Mouse (Mus musculus): ENCODE measurements around the gene Erbb4. TPM values are rescaled to one million over a fixed set of nuclear protein-coding genes. Genes with fewer than 3 reads are reported as not detected.

The Erbb4 gene
- polyA plus RNA-seq, 1 experiment from 2014 or later, result 0.11 TPM

GRCm38 (mm10) chr1:68142562-68143350, 965.1 kb downstream of the Erbb4 start:
- Histone ChIP-seq H3K27me3 (replicated peaks; ENCODE audit: control insufficient read depth, insufficient read depth, low read length) (no peaks in the 10 kb centered on the region), H3K36me3 (ENCODE audit: control insufficient read depth, insufficient read depth, low read length) (no peaks in the 10 kb centered on the region), H3K4me1 (replicated peaks; ENCODE audit: control insufficient read depth, insufficient read depth, low read length) (no peaks in the 10 kb centered on the region), H3K4me2 (no peak overlapping the region), H3K9ac (ENCODE audit: low read depth, low read length) (no peak overlapping the region), H3K4me3 (ENCODE audit: low read depth, low read length) (no peak overlapping the region), H3K27ac (ENCODE audit: low read depth, low read length) (no peak overlapping the region), H3K9me3 (ENCODE audit: control insufficient read depth, low read length) (no peaks in the 10 kb centered on the region)
- DNase-seq (ENCODE audit: low spot score) (no peak), ATAC-seq (replicated peaks; ENCODE audit: low FRiP score) (no peak)
- WGBS, result 86% methylated on average over 7 of the region's 7 CpGs

- Histone ChIP-seq H3K27me3 (replicated peaks; ENCODE audit: control insufficient read depth, insufficient read depth, low read length) (no peaks in the 10 kb centered on the region), H3K9me3 (ENCODE audit: control insufficient read depth, low read length) (no peaks in the 10 kb centered on the region), H3K36me3 (ENCODE audit: control insufficient read depth, insufficient read depth, low read length) (no peaks in the 10 kb centered on the region), H3K27ac (ENCODE audit: low read depth, low read length) (no peak overlapping the region), H3K9ac (ENCODE audit: low read depth, low read length) (no peak overlapping the region), H3K4me1 (replicated peaks; ENCODE audit: control insufficient read depth, insufficient read depth, low read length) (no peaks in the 10 kb centered on the region), H3K4me3 (ENCODE audit: low read depth, low read length) (no peak overlapping the region), H3K4me2 (no peak overlapping the region)
- no peak for ATAC-seq (replicated peaks; ENCODE audit: low FRiP score)
- no peak for DNase-seq (ENCODE audit: low spot score)
These were observed 972.9 kb downstream of the Erbb4 start for GRCm38 (mm10) chr1:68134943-68135342.

GRCm38 (mm10) chr1:68134450-68134849, 973.4 kb downstream of the Erbb4 start:
- H3K4me1 ChIP-seq (replicated peaks; ENCODE audit: control insufficient read depth, insufficient read depth, low read length), result no peaks in the 10 kb centered on the region
- no peak overlapping the region for H3K4me3 ChIP-seq (ENCODE audit: low read depth, low read length)
- H3K9ac ChIP-seq (ENCODE audit: low read depth, low read length), result no peak overlapping the region
- WGBS, result 80% methylated on average over 2 of the region's 2 CpGs
- no peaks in the 10 kb centered on the region for H3K36me3 ChIP-seq (ENCODE audit: control insufficient read depth, insufficient read depth, low read length)
- DNase-seq (ENCODE audit: low spot score) (no peak), ATAC-seq (replicated peaks; ENCODE audit: low FRiP score) (no peak)
- no peak overlapping the region for H3K27ac ChIP-seq (ENCODE audit: low read depth, low read length)
- no peak overlapping the region for H3K4me2 ChIP-seq
- H3K9me3 ChIP-seq (ENCODE audit: control insufficient read depth, low read length), result no peaks in the 10 kb centered on the region
- no peaks in the 10 kb centered on the region for H3K27me3 ChIP-seq (replicated peaks; ENCODE audit: control insufficient read depth, insufficient read depth, low read length)

- Histone ChIP-seq H3K9me3 (ENCODE audit: control insufficient read depth, low read length) (no peaks in the 10 kb centered on the region), H3K4me2 (no peak overlapping the region), H3K36me3 (ENCODE audit: control insufficient read depth, insufficient read depth, low read length) (no peaks in the 10 kb centered on the region), H3K4me3 (ENCODE audit: low read depth, low read length) (no peak overlapping the region), H3K9ac (ENCODE audit: low read depth, low read length) (no peak overlapping the region), H3K27me3 (replicated peaks; ENCODE audit: control insufficient read depth, insufficient read depth, low read length) (no peaks in the 10 kb centered on the region), H3K4me1 (replicated peaks; ENCODE audit: control insufficient read depth, insufficient read depth, low read length) (no peaks in the 10 kb centered on the region), H3K27ac (ENCODE audit: low read depth, low read length) (no peak overlapping the region)
- DNase-seq (ENCODE audit: low spot score), result no peak
- WGBS, result 80% methylated on average over 2 of the region's 2 CpGs
- ATAC-seq (replicated peaks; ENCODE audit: low FRiP score), result no peak
These were observed 984.3 kb downstream of the Erbb4 start for GRCm38 (mm10) chr1:68123541-68123940.

GRCm38 (mm10) chr1:68120364-68120763, 987.5 kb downstream of the Erbb4 start:
- no peak for DNase-seq (ENCODE audit: low spot score)
- no peak for ATAC-seq (replicated peaks; ENCODE audit: low FRiP score)
- no peak overlapping the region for H3K9ac ChIP-seq (ENCODE audit: low read depth, low read length)
- H3K4me1 ChIP-seq (replicated peaks; ENCODE audit: control insufficient read depth, insufficient read depth, low read length), result no peaks in the 10 kb centered on the region
- H3K36me3 ChIP-seq (ENCODE audit: control insufficient read depth, insufficient read depth, low read length), result no peaks in the 10 kb centered on the region
- H3K4me2 ChIP-seq, result no peak overlapping the region
- 70% methylated on average over 7 of the region's 7 CpGs for WGBS
- H3K4me3 ChIP-seq (ENCODE audit: low read depth, low read length), result no peak overlapping the region
- H3K9me3 ChIP-seq (ENCODE audit: control insufficient read depth, low read length), result no peaks in the 10 kb centered on the region
- H3K27ac ChIP-seq (ENCODE audit: low read depth, low read length), result no peak overlapping the region
- no peaks in the 10 kb centered on the region for H3K27me3 ChIP-seq (replicated peaks; ENCODE audit: control insufficient read depth, insufficient read depth, low read length)

- 82% methylated on average over 5 of the region's 5 CpGs for WGBS
- no peak overlapping the region for H3K9ac ChIP-seq (ENCODE audit: low read depth, low read length)
- no peaks in the 10 kb centered on the region for H3K27me3 ChIP-seq (replicated peaks; ENCODE audit: control insufficient read depth, insufficient read depth, low read length)
- H3K4me3 ChIP-seq (ENCODE audit: low read depth, low read length), result no peak overlapping the region
- H3K4me1 ChIP-seq (replicated peaks; ENCODE audit: control insufficient read depth, insufficient read depth, low read length), result no peaks in the 10 kb centered on the region
- DNase-seq (ENCODE audit: low spot score), result no peak
- ATAC-seq (replicated peaks; ENCODE audit: low FRiP score), result no peak
- H3K4me2 ChIP-seq, result no peak overlapping the region
- H3K9me3 ChIP-seq (ENCODE audit: control insufficient read depth, low read length), result no peaks in the 10 kb centered on the region
- H3K27ac ChIP-seq (ENCODE audit: low read depth, low read length), result no peak overlapping the region
- no peaks in the 10 kb centered on the region for H3K36me3 ChIP-seq (ENCODE audit: control insufficient read depth, insufficient read depth, low read length)
These were observed 992.1 kb downstream of the Erbb4 start for GRCm38 (mm10) chr1:68115721-68116120.

GRCm38 (mm10) chr1:68106543-68106860, 1001.4 kb downstream of the Erbb4 start:
- H3K27ac ChIP-seq (ENCODE audit: low read depth, low read length), result no peak overlapping the region
- H3K9me3 ChIP-seq (ENCODE audit: control insufficient read depth, low read length), result no peaks in the 10 kb centered on the region
- ATAC-seq (replicated peaks; ENCODE audit: low FRiP score), result no peak
- H3K4me2 ChIP-seq, result no peak overlapping the region
- H3K27me3 ChIP-seq (replicated peaks; ENCODE audit: control insufficient read depth, insufficient read depth, low read length), result no peaks in the 10 kb centered on the region
- H3K4me3 ChIP-seq (ENCODE audit: low read depth, low read length), result no peak overlapping the region
- no peaks in the 10 kb centered on the region for H3K4me1 ChIP-seq (replicated peaks; ENCODE audit: control insufficient read depth, insufficient read depth, low read length)
- H3K36me3 ChIP-seq (ENCODE audit: control insufficient read depth, insufficient read depth, low read length), result no peaks in the 10 kb centered on the region
- H3K9ac ChIP-seq (ENCODE audit: low read depth, low read length), result no peak overlapping the region
- 59% methylated on average over 3 of the region's 3 CpGs for WGBS
- DNase-seq (ENCODE audit: low spot score), result no peak

- no peak for ATAC-seq (replicated peaks; ENCODE audit: low FRiP score)
- 69% methylated on average over 7 of the region's 7 CpGs for WGBS
These were observed 1001.9 kb downstream of the Erbb4 start for GRCm38 (mm10) chr1:68105834-68106542.

GRCm38 (mm10) chr1:68089623-68090022, 1018.2 kb downstream of the Erbb4 start:
- H3K36me3 ChIP-seq (ENCODE audit: control insufficient read depth, insufficient read depth, low read length), result no peaks in the 10 kb centered on the region
- DNase-seq (ENCODE audit: low spot score) (no peak), ATAC-seq (replicated peaks; ENCODE audit: low FRiP score) (no peak)
- no peak overlapping the region for H3K4me3 ChIP-seq (ENCODE audit: low read depth, low read length)
- no peaks in the 10 kb centered on the region for H3K9me3 ChIP-seq (ENCODE audit: control insufficient read depth, low read length)
- H3K4me2 ChIP-seq, result no peak overlapping the region
- no peaks in the 10 kb centered on the region for H3K4me1 ChIP-seq (replicated peaks; ENCODE audit: control insufficient read depth, insufficient read depth, low read length)
- no peaks in the 10 kb centered on the region for H3K27me3 ChIP-seq (replicated peaks; ENCODE audit: control insufficient read depth, insufficient read depth, low read length)
- no peak overlapping the region for H3K27ac ChIP-seq (ENCODE audit: low read depth, low read length)
- H3K9ac ChIP-seq (ENCODE audit: low read depth, low read length), result no peak overlapping the region
- 83% methylated on average over 1 of the region's 1 CpGs for WGBS

More at GRCm38 (mm10) chr1:68105834-68106542, 1001.9 kb downstream of the Erbb4 start:
- H3K27me3 ChIP-seq (replicated peaks; ENCODE audit: control insufficient read depth, insufficient read depth, low read length), result no peaks in the 10 kb centered on the region
- no peak for DNase-seq (ENCODE audit: low spot score)
- H3K9ac ChIP-seq (ENCODE audit: low read depth, low read length), result no peak overlapping the region
- H3K4me3 ChIP-seq (ENCODE audit: low read depth, low read length), result no peak overlapping the region
- H3K27ac ChIP-seq (ENCODE audit: low read depth, low read length), result no peak overlapping the region
- H3K36me3 ChIP-seq (ENCODE audit: control insufficient read depth, insufficient read depth, low read length), result no peaks in the 10 kb centered on the region
- no peak overlapping the region for H3K4me2 ChIP-seq
- H3K4me1 ChIP-seq (replicated peaks; ENCODE audit: control insufficient read depth, insufficient read depth, low read length), result no peaks in the 10 kb centered on the region
- no peaks in the 10 kb centered on the region for H3K9me3 ChIP-seq (ENCODE audit: control insufficient read depth, low read length)
